Mouse (Mus musculus) kidney, adult 2 months (tissue): ENCODE measurements around the gene Chil5.
"Not testable (repeated sequence)": the region's sequence is repeated elsewhere in the genome, so short reads cannot be mapped to it uniquely, and the experiment has no call there.

Experiments
- CTCF ChIP-seq: fragments of 200-500 bp; conservative IDR thresholded peaks from 2 replicates; pipeline ENCODE4 v1.5.1; 2011; ENCODE audit warnings: low read depth, mild to moderate bottlenecking, control low read depth, low read length, moderate library complexity, mixed read lengths; ENCODE audit not compliant: insufficient read depth, insufficient read length
- POLR2A ChIP-seq: fragments of 200-500 bp; IDR thresholded peaks from one replicate; pipeline ENCODE4 v1.6.1; 2011; ENCODE audit warnings: low read depth, low read length, control low read depth

DNA sequence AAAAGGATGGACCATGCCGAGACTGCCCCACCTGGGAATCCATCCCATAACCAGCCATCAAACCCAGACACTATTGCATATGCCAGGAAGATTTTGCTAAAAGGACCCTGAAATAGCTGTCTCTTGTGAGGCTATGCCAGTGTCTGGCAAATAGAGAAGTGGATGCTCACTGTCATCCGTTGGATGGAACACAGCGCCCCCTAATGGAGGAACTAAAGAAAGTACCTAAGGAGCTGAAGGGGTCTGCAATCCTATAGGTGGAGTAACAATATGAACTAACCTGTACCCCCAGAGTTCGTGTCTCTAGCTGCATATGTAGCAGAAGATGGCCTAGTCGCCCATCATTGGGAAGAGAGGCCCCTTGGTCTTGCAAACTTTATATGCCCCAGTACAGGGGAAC lies 35.1 kb upstream of the Chil5 start:
- not testable (repeated sequence) for TF ChIP-seq CTCF, POLR2A
